Mouse (Mus musculus) limb, embryonic 14.5 days (tissue): ENCODE measurements around the gene Zfp423. TPM values are rescaled to one million over a fixed set of nuclear protein-coding genes. Genes with fewer than 3 reads are reported as not detected.

ENCODE experiments used
- ATAC-seq: fragments of 200-750 bp; cut with Nextera tagmentation; 2 replicates; pipeline ENCODE4 v1.8.0; 2017; ENCODE audit warnings: low read depth, moderate number of reproducible peaks, moderate TSS enrichment; ENCODE audit not compliant: low FRiP score
- DNase-seq: peaks from one replicate; pipeline ENCODE4 v3.0.0-alpha.2; 2015; ENCODE audit warnings: low spot score
- H3K27ac ChIP-seq: fragments of 300-500 bp; sonication (generic); replicated peaks from 2 replicates; pipeline ENCODE4 v1.5.1; 2014; ENCODE audit warnings: low read depth, mild to moderate bottlenecking, low read length, moderate library complexity, mixed read lengths
- H3K27me3 ChIP-seq: fragments of 300-500 bp; sonication (generic); 2 replicates; pipeline ENCODE4 v1.6.1; 2014; ENCODE audit warnings: low read length, mixed read lengths; ENCODE audit not compliant: control insufficient read depth, insufficient read depth
- H3K36me3 ChIP-seq: fragments of 300-500 bp; sonication (generic); 2 replicates; pipeline ENCODE4 v1.6.1; 2014; ENCODE audit warnings: mild to moderate bottlenecking, low read length, moderate library complexity, mixed read lengths; ENCODE audit not compliant: control insufficient read depth, insufficient read depth
- H3K4me1 ChIP-seq: fragments of 300-500 bp; sonication (generic); 2 replicates; pipeline ENCODE4 v1.6.1; 2014; ENCODE audit warnings: antibody characterized with exemption, low read length, mixed read lengths; ENCODE audit not compliant: control insufficient read depth, insufficient read depth
- H3K4me2 ChIP-seq: fragments of 300-500 bp; sonication (generic); replicated peaks from 2 replicates; pipeline ENCODE4 v1.6.1; 2014; ENCODE audit warnings: low read depth, mild to moderate bottlenecking, low read length, moderate library complexity; ENCODE audit not compliant: severe bottlenecking
- H3K4me3 ChIP-seq: fragments of 300-500 bp; sonication (generic); replicated peaks from 2 replicates; pipeline ENCODE4 v1.5.1; 2014; ENCODE audit warnings: low read length
- H3K9ac ChIP-seq: fragments of 300-500 bp; sonication (generic); 2 replicates; pipeline ENCODE4 v1.6.1; 2014; ENCODE audit warnings: mild to moderate bottlenecking, low read depth, low read length, moderate library complexity; ENCODE audit not compliant: severe bottlenecking
- H3K9me3 ChIP-seq: fragments of 300-500 bp; sonication (generic); 2 replicates; pipeline ENCODE4 v1.6.1; 2016; ENCODE audit warnings: low read length; ENCODE audit not compliant: control insufficient read depth
- POLR2A ChIP-seq: fragments of 200-500 bp; IDR thresholded peaks from 2 replicates; pipeline ENCODE4 v1.8.0; 2012; ENCODE audit warnings: inconsistent platforms, mild to moderate bottlenecking, moderate library complexity, borderline replicate concordance; ENCODE audit not compliant: insufficient read depth, insufficient read length; ENCODE audit errors: extremely low read depth
- WGBS: fragments of 180-500 bp; shearing (Covaris S2); extraction: QIAGEN DNeasy Blood & Tissue Kit; methylation state at CpG from one replicate; pipeline ENCODE4 v1.1.7; 2014; 5-methylcytosine and 5-hydroxymethylcytosine counted together
- polyA plus RNA-seq, 2 experiments: library from polyadenylated mRNA; depleted of rRNA in 1 of 2; stranded (reverse) in 1 of 2; unstranded in 1 of 2; fragments of >200 nt; fragmentation: Nextera tagmentation in 1 of 2; extraction: Ambion mirVana in 1 of 2; gene quantifications; 2 replicates each; pipeline versions ENCODE4 v1.2.1 to v1.2.3; 2012 to 2014

Zfp423 gene
- polyA plus RNA-seq, 2 experiments = 24.4 to 46.4 TPM

DNA sequence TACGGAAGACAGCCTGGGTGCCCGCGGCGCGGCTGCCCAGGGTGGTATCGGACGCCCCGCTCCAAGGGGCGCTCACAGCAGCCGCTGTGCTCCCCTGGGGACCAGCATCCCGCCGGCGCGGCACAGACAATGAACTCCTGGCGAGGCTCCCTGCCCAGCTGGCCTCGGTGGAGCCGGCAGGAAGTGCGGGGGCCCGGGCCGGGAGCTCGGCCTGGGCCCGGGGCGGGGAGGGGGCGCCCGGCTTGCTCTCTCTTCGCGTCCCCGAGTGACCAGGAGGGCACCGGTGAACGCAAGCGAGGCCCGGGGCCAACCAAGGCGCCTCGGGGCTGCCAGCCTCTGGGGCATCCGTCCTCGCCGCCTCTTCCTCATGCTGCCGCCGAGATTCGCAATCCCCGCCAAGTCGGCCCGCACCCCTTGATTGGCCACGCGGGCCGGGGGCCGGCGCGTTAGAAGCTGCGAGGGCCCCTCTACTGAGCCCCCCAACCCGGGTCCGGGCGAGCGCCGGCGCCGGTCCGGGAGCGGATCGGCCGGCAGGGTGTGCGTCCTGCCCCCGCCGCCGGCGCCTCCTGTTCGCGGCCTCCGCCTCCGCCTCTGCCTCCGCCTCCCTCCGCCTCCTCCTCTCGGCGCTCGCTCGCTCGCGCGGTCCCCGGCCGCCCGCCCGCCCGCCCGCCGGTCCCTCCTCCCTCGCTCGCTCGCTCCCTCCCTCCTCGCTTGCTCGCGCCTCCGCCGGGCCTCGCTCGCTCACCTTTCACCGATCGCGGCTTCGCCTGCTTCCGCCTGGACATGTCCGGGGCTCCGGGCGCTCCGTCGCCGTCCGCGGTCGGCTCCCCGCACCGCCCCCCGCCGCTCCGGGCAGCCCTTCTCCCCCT is 710 bp downstream of the Zfp423 start:
- Histone ChIP-seq H3K27me3 (peaks cover 18% of the 10 kb centered on the region; the same call in 1 of the 2 replicates), H3K27ac (peak overlapping the region; percentile 98), H3K4me1 (peaks cover 48% of the 10 kb centered on the region), H3K9me3 (no peaks in the 10 kb centered on the region), H3K36me3 (no peaks in the 10 kb centered on the region), H3K4me3 (peak overlapping the region; percentile 89), H3K9ac (peak overlapping the region; percentile 97), H3K4me2 (peak overlapping the region; percentile 95)
- ATAC-seq = peak; percentile 66
- WGBS = under 1% methylated on average over 57 of the region's 115 CpGs
- peak; percentile 66 for DNase-seq
- TF ChIP-seq POLR2A = no peak

DNA sequence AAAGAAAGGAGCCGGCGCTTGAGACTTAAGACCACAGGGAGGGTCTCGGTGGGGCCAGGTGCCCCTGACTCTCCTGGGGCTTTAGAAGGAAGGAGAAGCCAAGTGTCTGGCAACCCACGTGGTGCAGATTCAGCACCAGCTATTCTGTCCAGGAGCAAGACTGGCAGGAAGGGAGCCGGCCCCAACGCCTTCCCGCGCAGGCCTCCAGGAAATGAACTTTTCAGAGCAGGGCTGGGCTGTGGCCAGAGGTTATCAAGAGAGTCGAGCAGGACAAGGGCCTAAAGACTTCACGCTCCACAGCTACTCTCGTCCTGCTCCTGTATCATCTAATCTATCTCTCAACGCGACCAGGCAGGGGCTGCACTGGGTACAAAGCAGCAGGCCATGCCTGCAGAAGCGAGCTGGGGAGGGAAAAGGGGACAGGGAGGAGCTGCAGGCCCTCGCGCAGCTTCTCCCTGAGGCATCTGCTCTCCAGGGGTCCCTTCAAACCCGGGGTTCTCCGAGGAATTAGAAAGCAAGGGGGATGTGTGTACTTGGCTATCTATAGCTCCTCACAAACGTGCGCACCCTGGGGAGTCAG is 1.4 kb downstream of the Zfp423 start:
- Histone ChIP-seq H3K27ac (peak overlapping the region; percentile 98), H3K36me3 (no peaks in the 10 kb centered on the region), H3K4me3 (peak overlapping the region; percentile 89), H3K27me3 (peaks cover 18% of the 10 kb centered on the region; the same call in 1 of the 2 replicates), H3K9ac (peak overlapping the region; percentile 97), H3K4me2 (peak overlapping the region; percentile 95), H3K4me1 (peaks cover 49% of the 10 kb centered on the region), H3K9me3 (no peaks in the 10 kb centered on the region)
- under 1% methylated on average over 18 of the region's 20 CpGs for WGBS
- ATAC-seq (no peak), DNase-seq (peak; percentile 40)
- no peak for TF ChIP-seq POLR2A

DNA sequence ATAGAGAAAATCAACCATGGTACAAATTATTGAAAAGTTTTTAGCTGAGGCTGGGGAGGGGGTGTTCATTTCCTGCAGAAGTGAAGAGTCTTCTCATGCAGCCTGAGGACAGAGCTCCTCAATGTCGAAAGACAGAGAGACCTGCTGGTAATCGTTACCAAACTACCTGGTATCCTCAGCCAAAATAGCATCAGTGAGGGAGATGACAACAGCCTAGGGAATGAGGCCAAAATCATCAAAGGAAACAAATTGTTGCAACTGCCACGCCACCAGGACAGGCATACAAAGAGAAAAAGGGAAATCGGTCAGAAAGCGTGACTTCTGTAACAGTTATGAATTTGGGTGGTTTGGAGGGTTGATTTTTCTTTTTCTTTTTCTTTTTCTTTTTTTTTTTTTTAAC is 3.4 kb downstream of the Zfp423 start:
- peaks cover 4% of the 10 kb centered on the region; the same call in 1 of the 2 replicates for H3K27me3 ChIP-seq
- H3K9me3 ChIP-seq = no peaks in the 10 kb centered on the region
- peaks cover 36% of the 10 kb centered on the region for H3K4me1 ChIP-seq
- no peak overlapping the region for H3K9ac ChIP-seq
- no peak overlapping the region for H3K27ac ChIP-seq
- no peak for TF ChIP-seq POLR2A
- H3K4me3 ChIP-seq = no peak overlapping the region
- no peak overlapping the region for H3K4me2 ChIP-seq
- no peak for DNase-seq
- WGBS = 47% methylated on average over 5 of the region's 5 CpGs
- no peak for ATAC-seq
- H3K36me3 ChIP-seq = no peaks in the 10 kb centered on the region

DNA sequence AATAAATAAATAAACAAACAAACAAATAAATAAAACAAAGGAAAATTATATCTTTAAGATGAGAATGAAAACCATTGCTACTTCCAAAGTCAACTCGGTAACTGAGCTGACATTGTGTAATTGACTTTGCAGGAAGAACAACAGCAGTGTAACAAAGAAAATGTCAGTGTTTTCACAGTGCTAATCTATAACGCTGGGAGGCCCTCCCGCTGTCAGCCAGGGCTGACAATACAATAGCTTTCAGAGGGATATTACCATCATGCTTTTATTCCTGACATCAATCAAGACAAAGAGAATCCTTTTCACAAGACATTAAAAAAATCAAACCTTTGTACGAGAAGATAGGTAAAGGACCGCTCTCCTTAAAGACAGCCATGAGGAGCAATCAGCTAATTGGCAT is 5.9 kb downstream of the Zfp423 start:
- H3K4me1 ChIP-seq = peaks cover 39% of the 10 kb centered on the region
- H3K27ac ChIP-seq = no peak overlapping the region
- H3K4me3 ChIP-seq = no peak overlapping the region
- TF ChIP-seq POLR2A = no peak
- no peak overlapping the region for H3K4me2 ChIP-seq
- no peak for DNase-seq
- WGBS = 64% methylated on average over 5 of the region's 5 CpGs
- ATAC-seq = no peak
- H3K9ac ChIP-seq = no peak overlapping the region
- H3K36me3 ChIP-seq = no peaks in the 10 kb centered on the region
- no peaks in the 10 kb centered on the region for H3K9me3 ChIP-seq
- H3K27me3 ChIP-seq = no peaks in the 10 kb centered on the region

DNA sequence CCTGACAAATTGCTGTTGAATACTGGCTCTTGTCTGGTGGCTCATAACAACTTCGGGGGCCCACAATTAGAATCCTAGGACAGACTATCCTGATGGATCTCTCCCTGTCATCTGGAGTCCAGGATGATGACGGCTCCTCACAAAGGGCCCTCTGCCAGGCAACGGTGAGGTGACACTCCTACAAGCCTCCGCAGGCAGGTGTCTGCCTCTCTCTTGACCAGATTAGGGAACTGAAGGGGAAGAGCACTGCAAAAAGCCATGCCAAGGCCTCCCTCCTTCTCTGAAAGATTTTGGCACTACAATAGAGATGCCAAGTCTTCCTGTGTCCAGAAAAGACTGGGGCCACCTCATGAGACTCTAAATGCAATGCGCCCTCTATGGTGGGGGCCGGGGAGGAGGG is 7.1 kb downstream of the Zfp423 start:
- WGBS = 80% methylated on average over 6 of the region's 6 CpGs
- ATAC-seq (no peak), DNase-seq (no peak)
- Histone ChIP-seq H3K4me2 (no peak overlapping the region), H3K36me3 (no peaks in the 10 kb centered on the region), H3K4me3 (no peak overlapping the region), H3K27me3 (no peaks in the 10 kb centered on the region), H3K4me1 (peaks cover 37% of the 10 kb centered on the region), H3K27ac (no peak overlapping the region), H3K9ac (no peak overlapping the region), H3K9me3 (no peaks in the 10 kb centered on the region)
- no peak for TF ChIP-seq POLR2A
